Mouse (Mus musculus) G1E (cell line): ENCODE measurements around the gene Cblc.

Experiments
- CTCF ChIP-seq: IDR thresholded peaks from 2 replicates; pipeline ENCODE4 v1.5.1; 2012; ENCODE audit warnings: low read depth, low read length, inconsistent platforms, mixed read lengths
- GATA1 ChIP-seq: IDR thresholded peaks from 2 replicates; pipeline ENCODE4 v1.6.1; 2012; ENCODE audit warnings: borderline replicate concordance, low read length, inconsistent platforms, mixed read lengths
- POLR2AphosphoS5 ChIP-seq: IDR thresholded peaks from 2 replicates; pipeline ENCODE4 v1.6.1; 2012; ENCODE audit warnings: low read depth, low read length, inconsistent platforms; ENCODE audit not compliant: insufficient replicate concordance

- no peak for TF ChIP-seq CTCF
- TF ChIP-seq POLR2AphosphoS5, result no peak
- no peak for TF ChIP-seq GATA1
These were observed 27.6 kb downstream of the Cblc start for GRCm38 (mm10) chr7:19769001-19769400.
